Mouse (Mus musculus) heart, postnatal 0 days (tissue): Measurements from ENCODE around the gene Snx30. TPM values are rescaled to one million over a fixed set of nuclear protein-coding genes. Genes with fewer than 3 reads are reported as not detected.

Experiments used
- ATAC-seq: fragments of 200-750 bp; cut with Nextera tagmentation; 2 replicates; pipeline ENCODE4 v1.8.0; 2017; ENCODE audit warnings: low read depth, moderate number of reproducible peaks, moderate library complexity; ENCODE audit not compliant: insufficient read depth
- DNase-seq: peaks from one replicate; pipeline ENCODE4 v3.0.0-alpha.2; 2016; ENCODE audit warnings: low spot score
- H3K27ac ChIP-seq: fragments of 300-500 bp; sonication (generic); 2 replicates; pipeline ENCODE4 v1.5.1; 2014; ENCODE audit warnings: low read depth, mild to moderate bottlenecking
- H3K27me3 ChIP-seq: fragments of 300-500 bp; sonication (generic); 2 replicates; pipeline ENCODE4 v1.6.1; 2014; ENCODE audit warnings: low read length, mixed read lengths; ENCODE audit not compliant: control insufficient read depth, insufficient read depth
- H3K36me3 ChIP-seq: fragments of 300-500 bp; sonication (generic); replicated peaks from 2 replicates; pipeline ENCODE4 v1.6.1; 2014; ENCODE audit warnings: low read length, mixed read lengths; ENCODE audit not compliant: control insufficient read depth, insufficient read depth
- H3K4me1 ChIP-seq: fragments of 300-500 bp; sonication (generic); 2 replicates; pipeline ENCODE4 v1.6.1; 2014; ENCODE audit warnings: antibody characterized with exemption; ENCODE audit not compliant: control insufficient read depth, insufficient read depth
- H3K4me2 ChIP-seq: fragments of 300-500 bp; sonication (generic); 2 replicates; pipeline ENCODE4 v1.6.1; 2014; ENCODE audit warnings: low read depth, mild to moderate bottlenecking, low read length, moderate library complexity
- H3K4me3 ChIP-seq: fragments of 300-500 bp; sonication (generic); 2 replicates; pipeline ENCODE4 v1.5.1; 2014; ENCODE audit warnings: low read depth, low read length
- H3K9ac ChIP-seq: fragments of 300-500 bp; sonication (generic); replicated peaks from 2 replicates; pipeline ENCODE4 v1.6.1; 2014; ENCODE audit warnings: low read depth, low read length, mixed read lengths
- H3K9me3 ChIP-seq: fragments of 300-500 bp; sonication (generic); replicated peaks from 2 replicates; pipeline ENCODE4 v1.6.1; 2016; ENCODE audit warnings: low read length; ENCODE audit not compliant: control insufficient read depth
- CTCF ChIP-seq: IDR thresholded peaks from 2 replicates; pipeline ENCODE4 v1.5.1; 2016; ENCODE audit warnings: antibody characterized with exemption, control low read depth, low read depth
- EP300 ChIP-seq: IDR thresholded peaks from 2 replicates; pipeline ENCODE4 v1.6.1; 2016; ENCODE audit warnings: antibody characterized with exemption, low read depth
- WGBS: fragments of 180-500 bp; shearing (Covaris S2); extraction: QIAGEN DNeasy Blood & Tissue Kit; methylation state at CpG from one replicate; pipeline ENCODE4 v1.1.7; 2014; 5-methylcytosine and 5-hydroxymethylcytosine counted together
- polyA plus RNA-seq: library from polyadenylated mRNA; unstranded; fragments of >200 nt; fragmentation: Nextera tagmentation; extraction: Ambion mirVana; gene quantifications from 2 replicates; pipeline ENCODE4 v1.2.1, GENCODE M21; 2015
- total RNA-seq: library from RNA; depleted of rRNA; stranded (reverse); fragments of >200 nt; gene quantifications from 2 replicates; pipeline ENCODE4 v1.2.3, GENCODE M21; 2014; ENCODE audit warnings: low replicate concordance

Snx30 gene
- total and polyA plus RNA-seq, 2 experiments from 2014 or later: 2.9 to 4.5 TPM

DNA sequence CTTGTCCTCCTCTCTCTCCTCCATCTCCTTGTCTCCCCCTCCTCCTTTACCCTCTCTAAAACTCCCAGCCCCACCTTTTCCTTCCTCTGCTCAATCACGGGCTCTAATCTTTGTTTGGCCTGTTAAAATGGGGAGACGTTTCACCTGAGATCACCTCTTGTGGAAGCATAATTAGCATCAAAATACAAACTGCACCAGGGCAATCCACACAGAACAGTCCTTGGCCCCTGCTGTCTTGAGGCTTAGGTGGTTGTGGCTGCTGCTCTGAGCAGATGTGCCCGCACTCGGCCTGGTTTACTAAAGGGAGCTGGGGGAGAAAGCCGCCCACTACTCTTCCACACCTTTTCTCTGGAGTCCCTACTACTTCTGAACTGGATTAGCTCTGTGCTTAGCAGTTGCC lies 90.4 kb downstream of the Snx30 start:
- Histone ChIP-seq H3K36me3 (peaks cover 26% of the 10 kb centered on the region), H3K27ac (no peak overlapping the region), H3K27me3 (no peaks in the 10 kb centered on the region), H3K4me2 (no peak overlapping the region), H3K4me1 (peaks cover 34% of the 10 kb centered on the region), H3K9ac (no peak overlapping the region), H3K4me3 (no peak overlapping the region), H3K9me3 (no peaks in the 10 kb centered on the region)
- DNase-seq: no peak
- no peak for ATAC-seq
- WGBS: 76% methylated on average over 5 of the region's 5 CpGs
- TF ChIP-seq EP300: no peak
- TF ChIP-seq CTCF: no peak

DNA sequence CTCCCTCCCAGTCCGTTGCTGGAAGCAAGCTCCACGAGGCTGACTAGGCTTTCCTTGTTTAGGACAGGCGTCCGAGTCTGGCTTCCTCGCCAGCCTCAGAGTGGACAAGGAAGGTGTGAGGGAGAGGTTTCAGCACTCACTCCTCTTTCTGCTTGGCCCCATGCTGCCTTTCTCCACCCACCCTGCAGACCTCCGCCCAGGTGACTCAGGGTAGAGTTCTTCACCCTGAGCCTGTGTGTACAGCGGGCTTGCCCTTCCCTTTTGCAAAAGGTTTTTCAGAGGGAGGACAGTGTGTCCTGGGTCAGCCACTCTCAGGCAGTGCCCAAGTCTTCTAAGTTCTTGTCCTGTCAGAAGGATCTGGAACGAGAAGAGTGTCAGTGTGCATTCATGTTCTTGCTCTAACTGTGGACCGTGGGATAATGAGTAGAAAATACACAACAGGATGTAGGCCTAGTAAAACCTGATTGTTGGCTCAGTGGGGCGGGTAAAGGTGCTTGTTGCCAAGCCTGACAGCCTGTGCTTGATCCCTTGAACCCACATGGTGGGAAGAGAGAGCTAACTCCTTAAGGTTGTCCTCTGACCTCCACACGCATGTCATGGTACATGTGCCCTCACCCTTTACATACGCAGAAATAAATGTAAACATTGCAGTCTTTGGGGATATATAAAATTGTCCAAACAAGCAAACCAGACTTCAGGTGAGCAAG lies 92.3 kb downstream of the Snx30 start:
- 42% methylated on average over 12 of the region's 12 CpGs for WGBS

DNA sequence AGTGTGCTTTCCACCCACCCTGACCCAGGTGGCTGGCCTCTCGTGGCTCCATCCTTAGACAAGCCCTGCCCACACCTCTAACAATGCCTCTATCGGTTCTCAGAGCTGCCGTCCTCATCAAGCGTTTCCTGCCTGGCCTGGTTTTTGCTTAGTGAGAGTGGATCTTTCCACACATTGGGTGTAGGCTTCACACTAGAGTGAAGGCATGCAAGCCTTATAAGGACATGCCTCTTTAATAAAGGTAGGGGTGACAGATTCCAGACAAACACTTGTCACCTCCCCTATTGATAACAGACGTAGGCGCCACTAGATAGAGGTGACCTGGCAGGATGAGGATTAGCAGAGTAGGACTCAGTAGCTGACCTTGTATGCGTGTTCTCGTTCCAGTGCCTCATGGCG lies 92.9 kb downstream of the Snx30 start:
- WGBS: 21% methylated on average over 9 of the region's 9 CpGs
- DNase-seq (peak; percentile 81), ATAC-seq (peak; percentile 89)
- peak; percentile 94 for TF ChIP-seq EP300
- no peak for TF ChIP-seq CTCF
- H3K4me2 ChIP-seq: no peak overlapping the region
- peaks cover 13% of the 10 kb centered on the region; the same call in 1 of the 2 replicates for H3K36me3 ChIP-seq
- H3K27me3 ChIP-seq: no peaks in the 10 kb centered on the region
- H3K4me1 ChIP-seq: peaks cover 25% of the 10 kb centered on the region
- H3K4me3 ChIP-seq: no peak overlapping the region
- H3K9me3 ChIP-seq: no peaks in the 10 kb centered on the region
- H3K9ac ChIP-seq: no peak overlapping the region
- peak overlapping the region; percentile 88 for H3K27ac ChIP-seq

More for the DNA sequence above, 92.3 kb downstream of the Snx30 start:
- Histone ChIP-seq H3K27ac (peak overlapping the region; percentile 88), H3K4me1 (peaks cover 28% of the 10 kb centered on the region), H3K4me3 (no peak overlapping the region), H3K9me3 (no peaks in the 10 kb centered on the region), H3K4me2 (no peak overlapping the region), H3K9ac (no peak overlapping the region; the same call in 1 of the 2 replicates), H3K36me3 (peaks cover 18% of the 10 kb centered on the region), H3K27me3 (no peaks in the 10 kb centered on the region)
- no peak for ATAC-seq
- no peak for TF ChIP-seq CTCF
- no peak for TF ChIP-seq EP300
- DNase-seq: no peak

DNA sequence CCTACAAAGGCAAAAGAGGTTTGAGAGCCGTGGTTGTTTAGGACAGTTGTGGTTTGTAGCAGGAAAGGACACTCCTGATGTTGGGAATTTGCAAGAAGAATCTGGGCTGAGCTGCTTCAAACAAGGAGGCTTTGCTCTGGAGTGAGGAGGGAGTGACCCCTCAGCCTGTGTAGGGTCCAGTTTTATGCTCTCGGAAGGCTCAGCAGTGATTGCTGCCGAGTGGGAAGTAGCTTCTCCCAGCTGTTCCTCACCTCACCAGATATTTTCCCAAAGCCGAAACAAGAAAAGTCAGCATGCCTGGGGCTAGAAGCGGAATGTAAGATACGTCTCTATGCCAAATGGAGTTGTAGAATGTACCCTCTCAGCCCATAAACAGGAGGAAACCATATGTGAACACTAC lies 96.2 kb downstream of the Snx30 start:
- Histone ChIP-seq H3K9ac (no peak overlapping the region), H3K27me3 (no peaks in the 10 kb centered on the region), H3K4me3 (no peak overlapping the region), H3K27ac (peak overlapping the region; percentile 52; the same call in 1 of the 2 replicates), H3K4me2 (no peak overlapping the region), H3K9me3 (no peaks in the 10 kb centered on the region), H3K4me1 (peaks cover 20% of the 10 kb centered on the region), H3K36me3 (peaks cover 5% of the 10 kb centered on the region; the same call in 1 of the 2 replicates)
- TF ChIP-seq CTCF (no peak), EP300 (no peak)
- DNase-seq (no peak), ATAC-seq (no peak)
- WGBS: 82% methylated on average over 6 of the region's 6 CpGs

DNA sequence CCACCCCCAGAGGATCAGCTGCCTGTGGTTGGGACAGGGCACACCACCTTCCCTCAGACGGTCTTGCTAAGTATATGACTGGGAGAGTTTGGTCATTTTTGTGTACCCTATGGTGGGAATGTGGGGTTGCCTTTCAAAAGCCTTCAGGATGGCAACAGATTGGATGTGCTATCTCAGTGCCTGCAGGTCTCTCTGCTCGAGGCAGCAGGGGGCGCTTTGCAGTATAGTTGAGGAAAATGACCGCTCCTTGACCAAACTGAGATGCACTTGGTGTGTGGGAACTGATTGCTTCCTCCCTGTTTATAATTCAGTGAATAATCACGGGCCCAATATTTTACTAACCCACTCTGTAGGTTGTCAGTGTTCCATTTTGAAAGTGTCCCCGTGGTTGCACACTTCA lies 96.9 kb downstream of the Snx30 start:
- ATAC-seq (no peak), DNase-seq (no peak)
- no peak overlapping the region for H3K4me3 ChIP-seq
- peaks cover 5% of the 10 kb centered on the region; the same call in 1 of the 2 replicates for H3K36me3 ChIP-seq
- peaks cover 19% of the 10 kb centered on the region for H3K4me1 ChIP-seq
- H3K27me3 ChIP-seq: no peaks in the 10 kb centered on the region
- no peaks in the 10 kb centered on the region for H3K9me3 ChIP-seq
- no peak overlapping the region for H3K9ac ChIP-seq
- TF ChIP-seq EP300 (no peak), CTCF (peak; percentile 21; the same call in 1 of the 2 replicates)
- H3K27ac ChIP-seq: no peak overlapping the region
- WGBS: 67% methylated on average over 6 of the region's 6 CpGs
- H3K4me2 ChIP-seq: no peak overlapping the region

DNA sequence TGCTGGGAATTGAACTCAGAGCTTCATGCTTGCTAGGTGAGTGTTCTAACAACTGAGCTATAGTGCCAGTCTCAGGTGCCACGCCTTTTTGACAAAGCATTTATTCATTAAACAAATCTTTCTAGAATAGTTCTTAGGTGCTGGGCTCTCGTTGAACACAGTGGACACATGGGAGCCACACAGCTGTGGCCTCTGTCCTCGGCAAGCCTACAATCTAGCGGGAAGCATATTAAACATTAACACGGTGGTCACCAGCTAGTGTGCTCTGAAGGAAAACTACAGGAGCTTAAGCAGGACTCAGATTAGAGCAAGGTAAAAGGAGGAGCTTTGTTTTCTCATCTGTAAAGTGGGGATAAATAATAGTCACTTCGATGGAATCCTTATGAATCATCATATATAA lies 101.5 kb downstream of the Snx30 start:
- DNase-seq (no peak), ATAC-seq (no peak)
- Histone ChIP-seq H3K4me1 (0 out of 2 replicates have a peak, but pooled peaks cover 5% of the 10 kb centered on the region), H3K27me3 (no peaks in the 10 kb centered on the region), H3K4me3 (no peak overlapping the region), H3K27ac (no peak overlapping the region), H3K9ac (no peak overlapping the region), H3K9me3 (no peaks in the 10 kb centered on the region), H3K4me2 (no peak overlapping the region), H3K36me3 (no peaks in the 10 kb centered on the region)
- WGBS: 90% methylated on average over 6 of the region's 6 CpGs
- no peak for TF ChIP-seq EP300
- TF ChIP-seq CTCF: no peak
